8 mouse cellular contexts compared by ENCODE assay signal in genomic region chr8:119845741-119846140, GRCm38 (mm10). TPM values are rescaled to one million over a fixed set of nuclear protein-coding genes. Genes with fewer than 3 reads are reported as not detected.
DNase-seq lines count a peak whose midpoint lies in the region; ATAC-seq and TF ChIP-seq lines count a peak whose summit lies in the region.
"Not testable (repeated sequence)": the region's sequence is repeated elsewhere in the genome, so short reads cannot be mapped to it uniquely, and the experiment has no call there.

No protein-coding gene starts in this region.

- ATAC-seq in kidney, embryonic 16.5 days (ENCODE audit: low FRiP score, low TSS enrichment) = not testable (repeated sequence)

- H3K4me1 ChIP-seq in kidney, adult 2 months (ENCODE audit: control insufficient read depth, insufficient read depth, low read length) = peaks cover 13% of the 10 kb centered on the region; the same call in 1 of the 2 replicates
- H3K4me1 ChIP-seq in kidney, embryonic 16.5 days (ENCODE audit: insufficient read depth, low read length) = peaks cover 11% of the 10 kb centered on the region
- H3K4me1 ChIP-seq in liver, adult 2 months (ENCODE audit: control insufficient read depth, insufficient read depth, low read length) = not testable (repeated sequence)

- H3K36me3 ChIP-seq in kidney, adult 2 months (ENCODE audit: control insufficient read depth, insufficient read depth, low read length); kidney, embryonic 16.5 days (ENCODE audit: insufficient read depth, low read length); liver, adult 2 months (ENCODE audit: control insufficient read depth, insufficient read depth, low read length): not testable (repeated sequence)

- not testable (repeated sequence) for H3K4me2 ChIP-seq in kidney, embryonic 16.5 days (replicated peaks; ENCODE audit: low read depth, low read length)

- not testable (repeated sequence) for TF ChIP-seq CTCF in kidney, adult 2 months (conservative IDR thresholded peaks at IDR 0.05; ENCODE audit: insufficient read depth, insufficient read length, low read depth, low read length); liver, adult 2 months (IDR thresholded peaks at IDR 0.05; ENCODE audit: low read depth, low read length)

- peak; percentile 67 for DNase-seq in kidney, adult 11 months
- DNase-seq in kidney, adult 2 months = peak; percentile 86
- peak; percentile 52 to 77 for DNase-seq in kidney, adult 8-10 months
- peak; percentile 85 for DNase-seq in kidney, adult 9 months
- DNase-seq in kidney, postnatal 25 days = peak; percentile 32 to 64
- DNase-seq in kidney, postnatal 36 days = peak; percentile 40 to 66
- peak; percentile 32 for DNase-seq in liver, adult 2 months (ENCODE audit: extremely low read depth, low read depth, low spot score)

- not testable (repeated sequence) for TF ChIP-seq POLR2A in kidney, adult 2 months (IDR thresholded peaks at IDR 0.05; ENCODE audit: low read depth, low read length); liver, adult 2 months (IDR thresholded peaks at IDR 0.05; ENCODE audit: extremely low read depth, insufficient read depth, low read length)

- not testable (repeated sequence) for H3K9ac ChIP-seq in kidney, embryonic 16.5 days (replicated peaks; ENCODE audit: low read length); liver, adult 2 months (ENCODE audit: low read depth, low read length)

- H3K27me3 ChIP-seq in kidney, adult 2 months (replicated peaks; ENCODE audit: control insufficient read depth, insufficient read depth, low read length); kidney, embryonic 16.5 days (ENCODE audit: insufficient read depth, low read length); liver, adult 2 months (ENCODE audit: control insufficient read depth, insufficient read depth, low read length): not testable (repeated sequence)

- WGBS in kidney, adult 2 months = 55% methylated on average over 7 of the region's 7 CpGs
- 72% methylated on average over 7 of the region's 7 CpGs for WGBS in kidney, embryonic 16.5 days
- WGBS in liver, adult 2 months = 57% methylated on average over 7 of the region's 7 CpGs

- not testable (repeated sequence) for H3K79me2 ChIP-seq in liver, adult 2 months (ENCODE audit: control insufficient read depth, insufficient read depth, low read length)

- H3K9me3 ChIP-seq in kidney, embryonic 16.5 days (ENCODE audit: low read length) = not testable (repeated sequence)

- H3K4me3 ChIP-seq in kidney, adult 2 months (ENCODE audit: insufficient read depth, low read depth, low read length); kidney, embryonic 16.5 days (ENCODE audit: low read length); liver, adult 2 months (ENCODE audit: insufficient read depth, low read depth, low read length): not testable (repeated sequence)

- not testable (repeated sequence) for H3K27ac ChIP-seq in kidney, adult 2 months (ENCODE audit: insufficient read depth, low read depth, low read length); liver, adult 2 months (replicated peaks; ENCODE audit: insufficient read depth, low read depth, low read length)
- H3K27ac ChIP-seq in kidney, embryonic 16.5 days (ENCODE audit: low read length) = peak overlapping the region; percentile 71; the same call in 1 of the 2 replicates

RNA-seq across cellular contexts. Expression of gene Cotl1, which starts 5.4 kb away (rescaled TPM):
- 427 and 463 TPM in 2 replicates for polyA plus RNA-seq in kidney, adult 2 months (2012; rRNA removed)
- polyA plus RNA-seq in kidney, embryonic 16.5 days (2015; fragmentation: Nextera tagmentation; extraction: Ambion mirVana) = 130 and 138 TPM in 2 replicates
- 12.4 and 18.6 TPM in 2 replicates for total RNA-seq in liver, adult 2 months (2014; rRNA removed)
- 26.7 and 40.3 TPM in 2 replicates for polyA plus RNA-seq in liver, adult 2 months (2012; rRNA removed)

RNA-seq across cellular contexts. Expression of gene Klhl36, which starts 16.3 kb away (rescaled TPM):
- 37.7 and 52.4 TPM in 2 replicates for polyA plus RNA-seq in kidney, adult 2 months (2012; rRNA removed)
- polyA plus RNA-seq in kidney, embryonic 16.5 days (2015; fragmentation: Nextera tagmentation; extraction: Ambion mirVana) = 20.4 and 22.4 TPM in 2 replicates
- total RNA-seq in liver, adult 2 months (2014; rRNA removed) = 5.2 and 7.0 TPM in 2 replicates
- polyA plus RNA-seq in liver, adult 2 months (2012; rRNA removed) = 11.3 and 12.2 TPM in 2 replicates

Comparison
In these comparisons a context has a peak if more than half of its experiments do, and no peak if none do; other contexts are left out.
1. DNase-seq: peak in every context shown above with its lines; median percentile 86 in kidney, adult 2 months; 85 in kidney, adult 9 months; 67 in kidney, adult 11 months; 64 in kidney, adult 8-10 months; 53 in kidney, postnatal 36 days; 48 in kidney, postnatal 25 days; 32 in liver, adult 2 months.